Mouse (Mus musculus): ENCODE data around the gene Prkg1. TPM values are rescaled to one million over a fixed set of nuclear protein-coding genes. Genes with fewer than 3 reads are reported as not detected.

The Prkg1 gene
- total RNA-seq (2021), result 10 to 100 TPM; 11.0 to 13.6 TPM
- 2.2 and 3.4 TPM in 2 replicates for polyA plus RNA-seq (2012; rRNA removed)
- long read RNA-seq, partial matches to known transcripts, result 1 of 13 reads
- long read RNA-seq, other reads (novel, unspliced or antisense), result 12 of 13 reads

DNA sequence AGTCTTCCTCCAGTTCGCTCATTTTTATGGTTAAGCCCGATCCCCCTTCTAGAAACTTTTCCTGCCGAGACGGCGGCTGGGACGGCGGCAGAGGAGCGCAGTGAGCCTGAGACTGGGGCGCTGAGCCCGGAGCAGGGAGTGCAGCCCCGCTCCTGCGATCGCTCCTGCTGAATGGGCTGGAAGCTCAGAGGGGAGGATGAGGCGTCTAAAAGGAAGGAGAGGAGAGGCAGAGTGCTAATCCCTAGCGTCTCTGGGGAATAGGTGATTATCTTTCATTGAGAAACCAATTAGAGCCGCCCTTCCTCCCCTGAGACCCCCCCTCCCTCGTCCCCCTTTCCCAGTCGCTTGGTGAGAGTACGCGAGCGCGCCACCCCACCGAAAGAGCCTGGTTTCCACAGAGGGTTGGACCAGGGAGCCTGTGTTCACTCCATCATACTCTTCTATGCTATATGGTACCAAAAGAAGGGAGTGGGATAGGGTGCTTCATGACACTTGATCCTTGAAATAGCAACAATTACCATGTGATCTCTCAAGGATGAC lies at the start of gene Prkg1:
Gene Prkg1, minus strand, starts transcription at position 233 of the 540 bp plus-strand sequence.
- Histone ChIP-seq H3K4me1 (ENCODE audit: control insufficient read depth, insufficient read depth, low read length) (peaks cover 2% of the 10 kb centered on the region; the same call in 1 of the 2 replicates), H3K4me3 (peak within 1 kb of the TSS; percentile 85), H3K79me2 (replicated peaks; ENCODE audit: control insufficient read depth, insufficient read depth, low read length) (no peaks in the 10 kb centered on the region), H3K36me3 (ENCODE audit: control insufficient read depth, insufficient read depth, low read length) (no peaks in the 10 kb centered on the region), H3K27ac (peak within 1 kb of the TSS; percentile 93), H3K9ac (ENCODE audit: low read depth, low read length) (peak within 1 kb of the TSS; percentile 44), H3K27me3 (ENCODE audit: control insufficient read depth, insufficient read depth, low read length) (no peaks in the 10 kb centered on the region)
- TF ChIP-seq POLR2A (IDR thresholded peaks at IDR 0.05; ENCODE audit: insufficient read depth, low read depth, low read length) (0 out of 2 replicates have a peak, but pooled peaks have one; percentile 45), CTCF (IDR thresholded peaks at IDR 0.05) (no peak)
- peak; percentile 55 to 73 for DNase-seq
- intact Hi-C loops (cut with DNase I), result loop anchor here (5.0 to 10.0 kb wide), 2 partner anchors 343 to 680 kb away; partner anchors contain the start of gene Cstf2t
- WGBS, result under 1% methylated on average over 23 of the region's 23 CpGs

DNA sequence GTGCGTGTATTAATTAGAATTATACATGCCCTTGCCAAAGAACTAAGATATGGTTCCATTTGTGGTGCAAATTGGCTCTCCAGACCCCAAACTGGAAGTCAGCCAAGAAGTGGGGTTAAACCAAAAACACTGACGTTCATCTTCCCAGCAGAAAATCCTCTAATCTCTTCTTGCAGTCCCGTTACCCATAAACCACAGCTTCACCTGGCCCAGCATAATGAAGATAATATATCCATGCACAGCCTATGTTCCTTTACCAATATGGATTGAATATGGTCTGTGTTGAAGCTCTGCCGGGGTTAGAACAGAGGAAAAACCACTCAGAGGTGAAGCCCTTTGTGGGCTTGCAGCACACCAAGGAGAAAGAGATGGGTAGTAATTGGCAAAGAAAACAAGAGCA lies 48.3 kb upstream of the Prkg1 start:
- TF ChIP-seq EP300 (IDR thresholded peaks at IDR 0.05; ENCODE audit: insufficient read depth, low read depth, low read length) (no peak), CTCF (IDR thresholded peaks at IDR 0.05) (no peak), POLR2A (IDR thresholded peaks at IDR 0.05; ENCODE audit: insufficient read depth, low read depth, low read length) (no peak)
- no peak overlapping the region for H3K27ac ChIP-seq
- H3K4me1 ChIP-seq (ENCODE audit: control insufficient read depth, insufficient read depth, low read length), result no peaks in the 10 kb centered on the region

DNA sequence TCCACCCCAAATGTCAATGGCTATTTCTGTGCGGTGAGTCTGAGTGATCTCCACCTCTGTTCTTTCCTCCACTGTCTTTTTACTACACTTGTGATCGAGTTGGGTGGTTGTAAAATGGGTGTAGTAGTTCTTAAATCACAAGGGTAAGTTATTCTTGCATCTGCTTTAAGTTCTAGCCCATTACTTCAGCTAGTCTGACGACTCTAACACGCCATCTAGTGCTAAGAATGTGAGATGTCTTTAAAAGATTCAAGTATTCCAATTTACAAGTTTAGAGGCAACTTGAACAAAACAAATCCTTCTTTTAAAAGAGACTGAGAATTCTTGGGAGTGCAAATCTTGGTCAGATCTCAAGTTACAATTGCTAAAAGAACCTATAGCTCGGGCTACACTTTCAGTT lies 46.5 kb upstream of the Prkg1 start:
- Histone ChIP-seq H3K36me3 (ENCODE audit: control insufficient read depth, insufficient read depth, low read length) (no peaks in the 10 kb centered on the region), H3K9ac (ENCODE audit: low read depth, low read length) (no peak overlapping the region), H3K79me2 (replicated peaks; ENCODE audit: control insufficient read depth, insufficient read depth, low read length) (no peaks in the 10 kb centered on the region), H3K4me3 (no peak overlapping the region), H3K27me3 (ENCODE audit: control insufficient read depth, insufficient read depth, low read length) (no peaks in the 10 kb centered on the region), H3K27ac (no peak overlapping the region), H3K4me1 (ENCODE audit: control insufficient read depth, insufficient read depth, low read length) (no peaks in the 10 kb centered on the region)
- no peak for DNase-seq
- peak; percentile 73 for TF ChIP-seq CTCF (IDR thresholded peaks at IDR 0.05)
- no peak for TF ChIP-seq POLR2A (IDR thresholded peaks at IDR 0.05; ENCODE audit: insufficient read depth, low read depth, low read length)
- 30% methylated on average over 5 of the region's 5 CpGs for WGBS
- intact Hi-C loops (cut with DNase I), result no loop called here

More for the DNA sequence above, 48.3 kb upstream of the Prkg1 start:
- WGBS, result 64% methylated on average over 4 of the region's 4 CpGs
- Histone ChIP-seq H3K9ac (ENCODE audit: low read depth, low read length) (no peak overlapping the region), H3K79me2 (replicated peaks; ENCODE audit: control insufficient read depth, insufficient read depth, low read length) (no peaks in the 10 kb centered on the region), H3K27me3 (ENCODE audit: control insufficient read depth, insufficient read depth, low read length) (no peaks in the 10 kb centered on the region), H3K36me3 (ENCODE audit: control insufficient read depth, insufficient read depth, low read length) (no peaks in the 10 kb centered on the region), H3K4me3 (no peak overlapping the region)
- no peak for DNase-seq
- intact Hi-C loops (cut with DNase I), result no loop called here

DNA sequence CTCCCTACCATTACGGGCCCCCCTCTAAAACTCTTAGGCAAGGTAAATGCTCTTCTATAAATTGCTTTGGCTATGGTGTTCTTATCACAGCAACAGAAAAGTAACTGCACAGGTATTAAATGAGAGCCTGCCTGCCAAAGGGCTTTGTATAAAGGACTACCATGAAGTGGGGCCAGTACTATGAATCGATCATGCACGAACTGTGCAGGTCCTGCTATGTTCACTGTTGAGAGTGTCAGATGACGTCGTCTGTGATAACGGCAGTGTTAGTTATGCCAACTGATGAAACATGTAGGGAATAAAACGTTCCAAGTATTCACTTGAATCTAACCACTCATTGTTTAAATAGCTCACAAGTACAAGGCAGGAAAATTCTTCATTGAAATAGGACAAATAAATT lies 40.6 kb upstream of the Prkg1 start:
- Histone ChIP-seq H3K79me2 (replicated peaks; ENCODE audit: control insufficient read depth, insufficient read depth, low read length) (no peaks in the 10 kb centered on the region), H3K9ac (ENCODE audit: low read depth, low read length) (no peak overlapping the region), H3K36me3 (ENCODE audit: control insufficient read depth, insufficient read depth, low read length) (no peaks in the 10 kb centered on the region), H3K4me1 (ENCODE audit: control insufficient read depth, insufficient read depth, low read length) (no peaks in the 10 kb centered on the region), H3K27me3 (ENCODE audit: control insufficient read depth, insufficient read depth, low read length) (no peaks in the 10 kb centered on the region), H3K4me3 (no peak overlapping the region), H3K27ac (no peak overlapping the region)
- intact Hi-C loops (cut with DNase I), result no loop called here
- TF ChIP-seq POLR2A (IDR thresholded peaks at IDR 0.05; ENCODE audit: insufficient read depth, low read depth, low read length) (no peak), CTCF (IDR thresholded peaks at IDR 0.05) (no peak), EP300 (IDR thresholded peaks at IDR 0.05; ENCODE audit: insufficient read depth, low read depth, low read length) (no peak)
- 37% methylated on average over 7 of the region's 7 CpGs for WGBS
- DNase-seq, result no peak

DNA sequence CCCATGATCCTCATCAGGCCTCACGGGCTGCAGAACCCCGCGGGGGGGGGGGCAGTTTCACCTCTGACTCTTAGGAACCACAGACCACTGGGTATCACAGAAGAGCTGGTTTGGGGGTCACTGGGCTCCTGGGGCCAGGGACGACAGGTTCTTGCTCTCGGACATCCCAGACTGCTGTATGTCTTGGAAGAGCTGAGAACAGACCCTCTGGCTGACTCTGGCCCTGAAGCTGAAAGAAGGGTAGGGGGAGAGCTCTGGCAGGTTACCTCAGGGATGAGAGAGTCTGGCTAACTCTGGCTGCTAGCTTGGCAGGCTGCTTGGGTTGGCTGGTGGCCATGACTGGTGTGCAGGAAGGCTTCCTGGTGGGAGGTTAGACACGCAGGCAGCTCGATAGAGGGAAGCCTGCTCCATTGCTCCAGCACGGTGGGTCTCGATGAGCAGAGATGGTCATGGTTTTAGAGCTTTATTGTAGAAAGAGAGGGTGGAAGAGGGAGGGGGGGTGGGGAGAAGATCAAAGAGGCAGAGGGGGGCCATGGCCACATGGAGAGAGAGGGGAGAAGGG lies 30.7 kb upstream of the Prkg1 start:
- no peaks in the 10 kb centered on the region for H3K4me1 ChIP-seq (ENCODE audit: control insufficient read depth, insufficient read depth, low read length)
- intact Hi-C loops (cut with DNase I), result no loop called here
- H3K4me3 ChIP-seq, result no peak overlapping the region
- 42% methylated on average over 9 of the region's 9 CpGs for WGBS
- no peaks in the 10 kb centered on the region for H3K79me2 ChIP-seq (replicated peaks; ENCODE audit: control insufficient read depth, insufficient read depth, low read length)
- no peaks in the 10 kb centered on the region for H3K36me3 ChIP-seq (ENCODE audit: control insufficient read depth, insufficient read depth, low read length)
- H3K9ac ChIP-seq (ENCODE audit: low read depth, low read length), result no peak overlapping the region
- no peak overlapping the region for H3K27ac ChIP-seq
- TF ChIP-seq CTCF (IDR thresholded peaks at IDR 0.05) (no peak), EP300 (IDR thresholded peaks at IDR 0.05; ENCODE audit: insufficient read depth, low read depth, low read length) (no peak), POLR2A (IDR thresholded peaks at IDR 0.05; ENCODE audit: insufficient read depth, low read depth, low read length) (no peak)
- peak; percentile 36 to 44 for DNase-seq
- H3K27me3 ChIP-seq (ENCODE audit: control insufficient read depth, insufficient read depth, low read length), result no peaks in the 10 kb centered on the region

DNA sequence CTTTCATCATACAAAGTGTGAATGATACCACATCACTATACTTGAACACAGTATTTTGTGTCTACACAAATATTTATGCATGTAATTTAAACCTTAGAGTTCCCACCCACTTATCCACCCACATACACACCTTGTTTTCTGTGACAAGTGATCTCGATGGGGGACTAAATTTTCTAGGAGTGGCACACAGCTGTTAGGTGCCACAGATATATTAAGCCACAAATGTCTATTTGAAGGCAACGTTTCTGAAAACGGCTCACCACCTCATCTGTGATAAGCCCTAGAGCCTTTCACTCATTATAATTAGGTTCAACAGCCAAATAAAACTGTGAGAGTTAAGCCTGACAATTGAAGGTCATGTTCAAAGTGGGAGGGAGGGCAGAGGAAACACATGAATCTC lies 26.9 kb upstream of the Prkg1 start:
- intact Hi-C loops (cut with DNase I), result no loop called here
- WGBS, result 15% methylated on average over 3 of the region's 3 CpGs
- H3K27ac ChIP-seq, result no peak overlapping the region

More for the DNA sequence above, 26.9 kb upstream of the Prkg1 start:
- Histone ChIP-seq H3K9ac (ENCODE audit: low read depth, low read length) (no peak overlapping the region), H3K4me1 (ENCODE audit: control insufficient read depth, insufficient read depth, low read length) (no peaks in the 10 kb centered on the region), H3K36me3 (ENCODE audit: control insufficient read depth, insufficient read depth, low read length) (no peaks in the 10 kb centered on the region), H3K27me3 (ENCODE audit: control insufficient read depth, insufficient read depth, low read length) (no peaks in the 10 kb centered on the region), H3K4me3 (no peak overlapping the region), H3K79me2 (replicated peaks; ENCODE audit: control insufficient read depth, insufficient read depth, low read length) (no peaks in the 10 kb centered on the region)
- TF ChIP-seq POLR2A (IDR thresholded peaks at IDR 0.05; ENCODE audit: insufficient read depth, low read depth, low read length) (no peak), EP300 (IDR thresholded peaks at IDR 0.05; ENCODE audit: insufficient read depth, low read depth, low read length) (no peak), CTCF (IDR thresholded peaks at IDR 0.05) (no peak)
- no peak for DNase-seq
